Mouse (Mus musculus) embryonic facial prominence, embryonic 11.5 days (tissue): ENCODE data around the gene Capn2. TPM values are rescaled to one million over a fixed set of nuclear protein-coding genes. Genes with fewer than 3 reads are reported as not detected.

Experiments
- ATAC-seq: fragments of 200-750 bp; cut with Nextera tagmentation; replicated peaks from 2 replicates; pipeline ENCODE4 v1.8.0; 2017; ENCODE audit warnings: low read depth; ENCODE audit not compliant: insufficient number of reproducible peaks, low FRiP score, low TSS enrichment
- DNase-seq: peaks from one replicate; pipeline ENCODE4 v3.0.0-alpha.2; 2015; ENCODE audit warnings: low spot score
- H3K27ac ChIP-seq: fragments of 300-500 bp; sonication (generic); replicated peaks from 2 replicates; pipeline ENCODE4 v1.5.1; 2014; ENCODE audit warnings: mild to moderate bottlenecking, low read depth, low read length, control low read depth
- H3K27me3 ChIP-seq: fragments of 300-500 bp; sonication (generic); 2 replicates; pipeline ENCODE4 v1.6.1; 2014; ENCODE audit warnings: mild to moderate bottlenecking, low read length, moderate library complexity, mixed read lengths; ENCODE audit not compliant: control insufficient read depth, insufficient read depth
- H3K36me3 ChIP-seq: fragments of 300-500 bp; sonication (generic); replicated peaks from 2 replicates; pipeline ENCODE4 v1.6.1; 2014; ENCODE audit warnings: low read depth, mild to moderate bottlenecking, low read length, moderate library complexity, mixed read lengths; ENCODE audit not compliant: control insufficient read depth, insufficient read depth
- H3K4me1 ChIP-seq: fragments of 300-500 bp; sonication (generic); 2 replicates; pipeline ENCODE4 v1.6.1; 2014; ENCODE audit warnings: low read length, mixed read lengths; ENCODE audit not compliant: control insufficient read depth, insufficient read depth
- H3K4me2 ChIP-seq: fragments of 300-500 bp; sonication (generic); 2 replicates; pipeline ENCODE4 v1.6.1; 2014; ENCODE audit warnings: low read depth, mild to moderate bottlenecking, control low read depth, low read length, moderate library complexity
- H3K4me3 ChIP-seq: fragments of 300-500 bp; sonication (generic); 2 replicates; pipeline ENCODE4 v1.5.1; 2014; ENCODE audit warnings: low read depth, low read length, control low read depth
- H3K9ac ChIP-seq: fragments of 300-500 bp; sonication (generic); replicated peaks from 2 replicates; pipeline ENCODE4 v1.6.1; 2014; ENCODE audit warnings: mild to moderate bottlenecking, control low read depth, low read length
- H3K9me3 ChIP-seq: fragments of 300-500 bp; sonication (generic); replicated peaks from 2 replicates; pipeline ENCODE4 v1.6.1; 2016; ENCODE audit warnings: mild to moderate bottlenecking, low read length, inconsistent platforms, mixed read lengths; ENCODE audit not compliant: control insufficient read depth
- WGBS: fragments of 180-500 bp; shearing (Covaris S2); extraction: QIAGEN DNeasy Blood & Tissue Kit; methylation state at CpG from one replicate; pipeline ENCODE4 v1.1.7; 2014; 5-methylcytosine and 5-hydroxymethylcytosine counted together
- polyA plus RNA-seq: library from polyadenylated mRNA; unstranded; fragments of >200 nt; fragmentation: Nextera tagmentation; extraction: Ambion mirVana; gene quantifications from 2 replicates; pipeline ENCODE4 v1.2.1, GENCODE M21; 2014

The Capn2 gene
- polyA plus RNA-seq, 1 experiment from 2014 or later, result 80.8 TPM

DNA sequence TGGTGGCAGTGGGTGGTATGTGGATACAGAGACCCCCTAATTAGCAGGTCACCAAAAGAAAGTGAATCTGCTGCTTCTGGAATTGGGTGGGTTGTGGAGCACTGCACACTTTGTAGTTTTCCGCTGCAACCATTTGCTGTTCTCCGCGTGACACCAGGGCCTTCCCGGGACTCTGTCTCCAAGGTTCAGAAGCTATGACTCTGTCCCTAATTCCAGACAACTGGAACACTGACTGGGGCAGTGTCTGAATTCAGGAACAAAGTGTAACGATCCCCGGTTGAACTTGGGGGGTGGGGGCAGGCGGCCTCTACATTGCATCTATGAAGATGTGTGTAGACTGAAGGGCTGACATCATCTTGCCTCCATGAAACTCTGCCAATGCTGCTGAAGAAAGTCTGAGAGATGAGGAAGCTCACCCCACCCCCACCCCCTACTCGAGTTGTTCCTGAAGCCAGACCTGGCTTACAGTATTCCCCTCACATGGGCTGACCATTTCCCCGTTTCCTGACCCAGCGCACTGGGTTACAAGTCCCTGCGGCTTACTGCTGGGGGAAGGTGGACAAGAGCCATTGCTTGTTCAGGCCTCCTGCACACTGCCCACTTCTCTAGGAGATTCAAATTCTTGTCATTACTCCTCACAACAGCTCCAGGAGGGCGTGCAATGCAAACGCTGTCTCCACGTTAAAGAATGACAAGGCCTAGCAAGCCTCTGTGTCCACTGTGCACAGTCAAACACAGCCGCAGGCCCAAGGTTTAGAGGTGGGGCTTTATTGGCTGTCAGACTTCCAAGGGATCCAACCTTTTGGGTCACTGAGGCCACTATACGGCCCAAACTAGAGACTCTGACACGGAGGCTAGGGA lies 22.9 kb downstream of the Capn2 start:
- Histone ChIP-seq H3K9ac (no peak overlapping the region), H3K4me1 (no peaks in the 10 kb centered on the region), H3K4me2 (no peak overlapping the region), H3K36me3 (no peaks in the 10 kb centered on the region), H3K27me3 (no peaks in the 10 kb centered on the region), H3K27ac (no peak overlapping the region), H3K9me3 (no peaks in the 10 kb centered on the region), H3K4me3 (no peak overlapping the region)
- DNase-seq, result no peak
- no peak for ATAC-seq
- 75% methylated on average over 17 of the region's 17 CpGs for WGBS

DNA sequence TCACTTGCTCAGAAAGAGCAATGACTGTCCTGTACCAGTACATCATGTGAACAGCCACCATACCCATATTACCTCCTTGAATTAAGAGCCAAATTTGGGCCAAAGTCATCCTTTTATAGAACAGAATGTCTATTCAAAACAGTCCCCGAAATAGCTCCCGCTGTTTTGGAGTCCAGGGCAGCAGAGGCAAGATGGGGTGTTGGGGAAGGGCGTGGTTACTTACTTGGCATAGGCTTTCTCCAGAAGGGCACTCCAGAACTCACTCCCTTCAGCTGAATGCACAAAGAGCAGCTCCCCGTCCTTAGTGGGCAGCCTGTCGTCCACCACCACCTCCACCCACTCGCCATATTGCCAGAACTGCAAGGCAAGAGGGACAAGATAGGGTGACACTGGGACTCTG lies 25.6 kb downstream of the Capn2 start:
- Histone ChIP-seq H3K4me3 (no peak overlapping the region), H3K4me1 (no peaks in the 10 kb centered on the region), H3K9me3 (no peaks in the 10 kb centered on the region), H3K4me2 (no peak overlapping the region), H3K36me3 (0 out of 2 replicates have a peak, but pooled peaks cover 2% of the 10 kb centered on the region), H3K9ac (no peak overlapping the region), H3K27ac (no peak overlapping the region), H3K27me3 (no peaks in the 10 kb centered on the region)
- no peak for DNase-seq
- 87% methylated on average over 6 of the region's 6 CpGs for WGBS
- ATAC-seq, result no peak

DNA sequence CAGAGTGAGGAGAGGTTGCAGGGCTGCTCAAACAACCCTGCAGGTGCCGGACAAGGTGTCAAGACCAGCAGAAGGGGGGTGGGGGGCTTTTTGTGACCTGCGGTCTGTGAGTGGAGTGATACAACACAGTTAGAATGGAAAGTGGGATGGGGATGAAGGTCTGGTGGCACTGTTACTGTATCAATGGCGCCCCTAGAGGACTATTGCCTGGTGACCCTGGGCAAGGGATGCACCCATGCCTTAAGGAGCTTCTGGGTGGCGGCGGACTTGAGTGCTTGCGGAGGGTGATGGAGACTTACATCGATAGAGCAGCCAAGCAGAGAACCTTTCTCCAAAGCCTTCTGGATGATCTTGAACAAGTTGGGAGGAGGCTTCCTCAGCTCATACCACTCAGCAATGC lies 26.8 kb downstream of the Capn2 start:
- no peak overlapping the region for H3K4me3 ChIP-seq

DNA sequence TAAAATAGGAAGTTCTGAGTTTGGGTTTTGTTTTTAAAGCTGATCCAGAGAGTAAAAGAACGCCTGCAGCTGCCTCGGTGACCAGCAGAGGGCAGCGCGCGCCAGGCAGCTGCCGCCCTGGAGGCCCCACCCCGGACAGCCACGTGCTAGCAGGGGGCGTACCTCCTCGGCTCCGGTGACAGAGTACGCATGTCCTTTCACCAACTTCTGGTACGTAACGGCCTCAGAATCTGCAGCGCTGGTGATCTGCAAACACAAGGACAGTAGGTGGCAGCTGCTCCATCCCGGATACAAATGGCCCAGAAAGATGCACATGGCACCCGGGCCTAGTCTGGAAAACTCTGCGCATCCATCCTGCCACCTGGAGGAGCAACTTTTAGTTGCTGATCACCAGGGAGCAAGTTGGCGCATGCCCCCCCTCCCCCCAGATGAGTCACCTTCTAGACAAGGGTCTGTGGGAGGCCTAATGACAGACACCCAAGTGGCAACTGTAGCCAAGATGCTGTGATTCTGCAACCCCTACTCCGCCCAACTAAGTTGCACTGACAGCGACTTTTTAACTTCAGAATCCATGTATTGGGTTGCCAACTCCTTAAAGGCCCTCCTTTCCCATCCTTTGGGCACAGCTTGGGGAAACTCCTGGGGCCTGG lies 27.5 kb downstream of the Capn2 start:
- H3K27ac ChIP-seq, result no peak overlapping the region
- WGBS, result 10% methylated on average over 21 of the region's 21 CpGs
- H3K36me3 ChIP-seq, result peaks cover 4% of the 10 kb centered on the region

More for the DNA sequence above, 26.8 kb downstream of the Capn2 start:
- Histone ChIP-seq H3K4me2 (no peak overlapping the region), H3K27me3 (no peaks in the 10 kb centered on the region), H3K36me3 (peaks cover 4% of the 10 kb centered on the region), H3K9me3 (no peaks in the 10 kb centered on the region), H3K27ac (no peak overlapping the region), H3K9ac (no peak overlapping the region), H3K4me1 (no peaks in the 10 kb centered on the region)
- 85% methylated on average over 7 of the region's 7 CpGs for WGBS
- ATAC-seq (no peak), DNase-seq (no peak)

DNA sequence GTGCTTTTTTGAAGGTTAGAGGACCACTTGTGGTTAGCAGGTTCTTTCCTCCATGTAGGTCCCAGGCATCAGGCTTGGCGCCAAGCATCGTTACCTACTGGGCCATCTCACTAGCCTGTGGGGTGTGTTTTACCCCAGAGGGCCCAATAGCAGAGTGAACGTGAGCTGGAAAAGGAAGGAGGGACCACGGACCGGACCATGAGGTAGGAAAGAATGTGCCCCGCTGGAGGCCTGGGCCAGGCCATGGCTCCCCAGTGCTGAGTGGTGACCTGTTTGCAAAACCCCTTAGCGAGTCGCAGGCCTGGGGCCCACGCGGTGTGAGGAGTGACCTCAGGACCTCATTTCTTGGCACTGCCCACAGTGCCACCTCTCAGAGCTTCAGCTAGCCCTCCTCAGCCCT lies 28.9 kb downstream of the Capn2 start:
- Histone ChIP-seq H3K9ac (no peak overlapping the region), H3K36me3 (peaks cover 4% of the 10 kb centered on the region), H3K27me3 (no peaks in the 10 kb centered on the region), H3K9me3 (no peaks in the 10 kb centered on the region), H3K4me1 (no peaks in the 10 kb centered on the region), H3K4me3 (no peak overlapping the region), H3K27ac (no peak overlapping the region), H3K4me2 (no peak overlapping the region)
- DNase-seq (no peak), ATAC-seq (peak; percentile 3; the same call in 1 of the 2 replicates)
- 86% methylated on average over 10 of the region's 10 CpGs for WGBS

More for the DNA sequence above, 27.5 kb downstream of the Capn2 start:
- ATAC-seq (peak; percentile 91), DNase-seq (peak; percentile 91)
- Histone ChIP-seq H3K9me3 (no peaks in the 10 kb centered on the region), H3K9ac (no peak overlapping the region), H3K4me2 (peak overlapping the region; percentile 32), H3K4me3 (no peak overlapping the region), H3K4me1 (no peaks in the 10 kb centered on the region), H3K27me3 (no peaks in the 10 kb centered on the region)

DNA sequence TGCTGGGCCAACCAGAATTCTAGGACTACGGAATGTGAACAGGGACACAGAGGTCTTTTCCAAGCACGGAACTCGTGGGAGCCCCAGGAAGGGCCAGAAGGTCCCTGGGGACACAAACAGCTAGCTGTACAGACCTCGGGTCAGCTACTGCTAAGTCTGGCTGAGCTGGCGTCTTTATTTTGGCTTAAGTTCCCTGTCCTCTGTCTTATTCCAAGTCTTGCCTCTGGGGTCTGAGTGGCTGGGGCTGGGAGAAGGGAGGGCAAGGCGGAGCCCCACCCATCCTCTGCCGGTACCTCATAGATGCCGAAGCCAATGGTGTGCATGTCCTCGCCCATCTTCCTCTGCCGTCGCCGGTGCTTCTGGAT lies 33.5 kb downstream of the Capn2 start:
- Histone ChIP-seq H3K4me3 (no peak overlapping the region), H3K4me1 (no peaks in the 10 kb centered on the region), H3K9me3 (no peaks in the 10 kb centered on the region), H3K27ac (no peak overlapping the region), H3K27me3 (no peaks in the 10 kb centered on the region), H3K4me2 (no peak overlapping the region), H3K9ac (no peak overlapping the region), H3K36me3 (peaks cover 6% of the 10 kb centered on the region)
- no peak for ATAC-seq
- no peak for DNase-seq
- WGBS, result 82% methylated on average over 12 of the region's 12 CpGs

DNA sequence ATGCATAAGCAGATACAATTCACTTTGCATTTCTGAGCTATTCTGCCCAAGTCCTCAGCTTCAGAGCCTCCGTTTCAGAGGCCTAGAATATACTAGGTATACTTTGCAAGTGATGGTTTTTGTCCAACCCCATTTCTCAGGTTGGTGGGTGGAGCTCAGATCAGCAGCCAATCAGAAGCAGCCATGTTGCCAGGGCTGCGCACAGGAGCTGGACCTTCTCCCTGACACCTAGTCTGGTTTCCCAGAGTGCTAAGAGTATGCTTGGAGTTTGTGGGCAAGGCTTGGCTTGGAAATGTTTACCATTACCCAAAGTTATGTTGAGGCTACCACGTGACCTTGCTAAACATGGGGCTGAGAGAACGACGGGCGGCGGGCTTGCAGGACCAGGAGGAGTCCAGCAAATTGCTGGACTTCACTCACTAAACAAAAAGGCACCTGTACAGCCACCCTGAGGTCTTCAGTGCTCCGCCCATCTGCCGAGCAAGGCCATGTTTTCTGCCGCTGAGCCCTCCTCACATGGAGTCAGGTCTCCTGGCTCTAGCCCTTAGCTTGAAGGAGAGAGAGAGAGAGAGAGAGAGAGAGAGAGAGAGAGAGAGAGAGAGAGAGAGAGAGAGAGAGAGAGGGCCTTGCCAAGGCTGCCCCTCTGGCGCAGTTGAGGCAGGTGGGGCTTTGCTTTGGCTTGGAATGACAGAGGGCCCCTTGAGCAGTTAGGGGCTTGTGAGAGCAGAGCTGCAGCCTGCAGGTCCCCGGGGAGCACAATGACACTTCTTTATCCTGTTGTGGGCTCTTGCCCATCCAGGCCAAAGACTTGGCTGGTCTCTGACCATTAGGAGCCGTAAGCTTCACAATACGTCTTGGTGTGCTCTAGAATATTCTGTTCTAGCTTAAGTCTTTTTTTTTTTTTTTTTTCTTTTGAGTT lies 34.2 kb downstream of the Capn2 start:
- no peak overlapping the region for H3K27ac ChIP-seq
- WGBS, result 82% methylated on average over 14 of the region's 14 CpGs
- DNase-seq, result no peak
- no peak overlapping the region for H3K4me2 ChIP-seq
- no peak for ATAC-seq
- H3K4me3 ChIP-seq, result no peak overlapping the region
- H3K9ac ChIP-seq, result no peak overlapping the region
- H3K9me3 ChIP-seq, result no peaks in the 10 kb centered on the region
- H3K4me1 ChIP-seq, result no peaks in the 10 kb centered on the region
- no peaks in the 10 kb centered on the region for H3K27me3 ChIP-seq
- peaks cover 6% of the 10 kb centered on the region for H3K36me3 ChIP-seq
